Mouse (Mus musculus) G1E (cell line): ENCODE measurements around the gene Dclre1a.

Experiments used
- CTCF ChIP-seq: IDR thresholded peaks from 2 replicates; pipeline ENCODE4 v1.5.1; 2012; ENCODE audit warnings: low read depth, low read length, inconsistent platforms, mixed read lengths
- GATA1 ChIP-seq: IDR thresholded peaks from 2 replicates; pipeline ENCODE4 v1.6.1; 2012; ENCODE audit warnings: borderline replicate concordance, low read length, inconsistent platforms, mixed read lengths
- POLR2AphosphoS5 ChIP-seq: IDR thresholded peaks from 2 replicates; pipeline ENCODE4 v1.6.1; 2012; ENCODE audit warnings: low read depth, low read length, inconsistent platforms; ENCODE audit not compliant: insufficient replicate concordance
- TAL1 ChIP-seq: conservative IDR thresholded peaks from 2 replicates; pipeline ENCODE4 v1.6.1; 2012; ENCODE audit warnings: low read depth, low read length, inconsistent platforms, mixed read lengths

- TF ChIP-seq CTCF = no peak
- no peak for TF ChIP-seq TAL1
- no peak for TF ChIP-seq GATA1
- no peak for TF ChIP-seq POLR2AphosphoS5
Observed at GRCm38 (mm10) chr19:56533291-56534071, 14.5 kb downstream of the Dclre1a start.
